Mouse (Mus musculus) lung, embryonic 16.5 days (tissue): ENCODE results near the gene Six4. TPM values are rescaled to one million over a fixed set of nuclear protein-coding genes. Genes with fewer than 3 reads are reported as not detected.

ENCODE experiments used
- polyA plus RNA-seq: library from polyadenylated mRNA; unstranded; fragments of >200 nt; fragmentation: Nextera tagmentation; extraction: Ambion mirVana; gene quantifications from 2 replicates; pipeline ENCODE4 v1.2.1, GENCODE M21; 2015

Six4 gene
- polyA plus RNA-seq, 1 experiment from 2014 or later: 1.9 TPM

Other genes starting within 250 kb of the Six4 start
- gene Six6, start 173.6 kb downstream of the Six4 start, polyA plus RNA-seq: not detected in 2 replicates
- gene 4930447C04Rik, start 172.7 kb downstream of the Six4 start, polyA plus RNA-seq: 0.50 and 1.2 TPM in 2 replicates
- 1.3 and 2.0 TPM in 2 replicates for gene Six1, start 59.6 kb downstream of the Six4 start, polyA plus RNA-seq
- gene Mnat1, start 10.3 kb upstream of the Six4 start, polyA plus RNA-seq: 28.3 and 29.6 TPM in 2 replicates
- gene Trmt5, start 173.3 kb upstream of the Six4 start, polyA plus RNA-seq: 16.4 and 17.6 TPM in 2 replicates
- 8.9 and 10.4 TPM in 2 replicates for gene Slc38a6, start 173.3 kb upstream of the Six4 start, polyA plus RNA-seq